Mouse (Mus musculus): ENCODE measurements around the gene Ralgps1. TPM values are rescaled to one million over a fixed set of nuclear protein-coding genes. Genes with fewer than 3 reads are reported as not detected.

Ralgps1 gene
- polyA plus RNA-seq, 1 experiment = not detected

GRCm38 (mm10) chr2:33303416-33303947, 67.8 kb downstream of the Ralgps1 start:
- Histone ChIP-seq H3K4me3 (ENCODE audit: insufficient read depth, low read depth, low read length) (no peak overlapping the region), H3K27ac (ENCODE audit: insufficient read depth, low read depth, low read length) (no peak overlapping the region), H3K4me1 (ENCODE audit: control insufficient read depth, insufficient read depth, low read length) (peaks cover 32% of the 10 kb centered on the region)
- TF ChIP-seq CTCF (IDR thresholded peaks at IDR 0.05; ENCODE audit: insufficient read depth, low read depth, low read length) (no peak), POLR2A (IDR thresholded peaks at IDR 0.05; ENCODE audit: insufficient read depth, low read depth, low read length) (no peak)
- WGBS = 82% methylated on average over 11 of the region's 11 CpGs

- Histone ChIP-seq H3K27ac (ENCODE audit: insufficient read depth, low read depth, low read length) (peak overlapping the region; percentile 12; the same call in 1 of the 2 replicates), H3K4me1 (ENCODE audit: control insufficient read depth, insufficient read depth, low read length) (peaks cover 32% of the 10 kb centered on the region), H3K4me3 (ENCODE audit: insufficient read depth, low read depth, low read length) (no peak overlapping the region)
- 72% methylated on average over 4 of the region's 4 CpGs for WGBS
- TF ChIP-seq CTCF (IDR thresholded peaks at IDR 0.05; ENCODE audit: insufficient read depth, low read depth, low read length) (no peak), POLR2A (IDR thresholded peaks at IDR 0.05; ENCODE audit: insufficient read depth, low read depth, low read length) (no peak)
Measured at GRCm38 (mm10) chr2:33302828-33303227, 68.5 kb downstream of the Ralgps1 start.

GRCm38 (mm10) chr2:33302405-33302804, 68.9 kb downstream of the Ralgps1 start:
- 62% methylated on average over 3 of the region's 3 CpGs for WGBS
- peaks cover 32% of the 10 kb centered on the region for H3K4me1 ChIP-seq (ENCODE audit: control insufficient read depth, insufficient read depth, low read length)
- TF ChIP-seq CTCF (IDR thresholded peaks at IDR 0.05; ENCODE audit: insufficient read depth, low read depth, low read length) (no peak), POLR2A (IDR thresholded peaks at IDR 0.05; ENCODE audit: insufficient read depth, low read depth, low read length) (no peak)
- H3K4me3 ChIP-seq (ENCODE audit: insufficient read depth, low read depth, low read length) = no peak overlapping the region
- no peak overlapping the region for H3K27ac ChIP-seq (ENCODE audit: insufficient read depth, low read depth, low read length)

- Histone ChIP-seq H3K4me3 (ENCODE audit: insufficient read depth, low read depth, low read length) (no peak overlapping the region), H3K27ac (ENCODE audit: insufficient read depth, low read depth, low read length) (peak overlapping the region; percentile 81), H3K4me1 (ENCODE audit: control insufficient read depth, insufficient read depth, low read length) (peaks cover 32% of the 10 kb centered on the region)
- TF ChIP-seq CTCF (IDR thresholded peaks at IDR 0.05; ENCODE audit: insufficient read depth, low read depth, low read length) (no peak), POLR2A (IDR thresholded peaks at IDR 0.05; ENCODE audit: insufficient read depth, low read depth, low read length) (no peak)
- WGBS = 10% methylated on average over 3 of the region's 3 CpGs
Measured at GRCm38 (mm10) chr2:33300371-33301046, 70.8 kb downstream of the Ralgps1 start.

GRCm38 (mm10) chr2:33298928-33299327, 72.4 kb downstream of the Ralgps1 start:
- 89% methylated on average over 4 of the region's 4 CpGs for WGBS

GRCm38 (mm10) chr2:33295115-33295514, 76.2 kb downstream of the Ralgps1 start:
- peaks cover 9% of the 10 kb centered on the region for H3K4me1 ChIP-seq (ENCODE audit: control insufficient read depth, insufficient read depth, low read length)
- no peak overlapping the region for H3K27ac ChIP-seq (ENCODE audit: insufficient read depth, low read depth, low read length)
- no peak for TF ChIP-seq POLR2A (IDR thresholded peaks at IDR 0.05; ENCODE audit: insufficient read depth, low read depth, low read length)
- TF ChIP-seq CTCF (IDR thresholded peaks at IDR 0.05; ENCODE audit: insufficient read depth, low read depth, low read length) = no peak
- 84% methylated on average over 5 of the region's 5 CpGs for WGBS
- no peak overlapping the region for H3K4me3 ChIP-seq (ENCODE audit: insufficient read depth, low read depth, low read length)

More at GRCm38 (mm10) chr2:33298928-33299327, 72.4 kb downstream of the Ralgps1 start:
- no peak for TF ChIP-seq POLR2A (IDR thresholded peaks at IDR 0.05; ENCODE audit: insufficient read depth, low read depth, low read length)
- no peak for TF ChIP-seq CTCF (IDR thresholded peaks at IDR 0.05; ENCODE audit: insufficient read depth, low read depth, low read length)
- H3K27ac ChIP-seq (ENCODE audit: insufficient read depth, low read depth, low read length) = no peak overlapping the region
- H3K4me3 ChIP-seq (ENCODE audit: insufficient read depth, low read depth, low read length) = no peak overlapping the region
- peaks cover 32% of the 10 kb centered on the region for H3K4me1 ChIP-seq (ENCODE audit: control insufficient read depth, insufficient read depth, low read length)

GRCm38 (mm10) chr2:33292057-33292456, 79.2 kb downstream of the Ralgps1 start:
- no peaks in the 10 kb centered on the region for H3K4me1 ChIP-seq (ENCODE audit: control insufficient read depth, insufficient read depth, low read length)
- TF ChIP-seq POLR2A (IDR thresholded peaks at IDR 0.05; ENCODE audit: insufficient read depth, low read depth, low read length) = no peak
- WGBS = 85% methylated on average over 2 of the region's 2 CpGs

GRCm38 (mm10) chr2:33290491-33290890, 80.8 kb downstream of the Ralgps1 start:
- Histone ChIP-seq H3K27ac (ENCODE audit: insufficient read depth, low read depth, low read length) (no peak overlapping the region), H3K4me1 (ENCODE audit: control insufficient read depth, insufficient read depth, low read length) (no peaks in the 10 kb centered on the region), H3K4me3 (ENCODE audit: insufficient read depth, low read depth, low read length) (no peak overlapping the region)
- TF ChIP-seq CTCF (IDR thresholded peaks at IDR 0.05; ENCODE audit: insufficient read depth, low read depth, low read length) (no peak), POLR2A (IDR thresholded peaks at IDR 0.05; ENCODE audit: insufficient read depth, low read depth, low read length) (no peak)
- 82% methylated on average over 8 of the region's 8 CpGs for WGBS

More at GRCm38 (mm10) chr2:33292057-33292456, 79.2 kb downstream of the Ralgps1 start:
- Histone ChIP-seq H3K4me3 (ENCODE audit: insufficient read depth, low read depth, low read length) (no peak overlapping the region), H3K27ac (ENCODE audit: insufficient read depth, low read depth, low read length) (no peak overlapping the region)

GRCm38 (mm10) chr2:33288837-33289236, 82.4 kb downstream of the Ralgps1 start:
- Histone ChIP-seq H3K4me3 (ENCODE audit: insufficient read depth, low read depth, low read length) (no peak overlapping the region), H3K27ac (ENCODE audit: insufficient read depth, low read depth, low read length) (no peak overlapping the region), H3K4me1 (ENCODE audit: control insufficient read depth, insufficient read depth, low read length) (no peaks in the 10 kb centered on the region)
- WGBS = 82% methylated on average over 5 of the region's 5 CpGs
- no peak for TF ChIP-seq CTCF (IDR thresholded peaks at IDR 0.05; ENCODE audit: insufficient read depth, low read depth, low read length)
- no peak for TF ChIP-seq POLR2A (IDR thresholded peaks at IDR 0.05; ENCODE audit: insufficient read depth, low read depth, low read length)
